Mouse (Mus musculus) midbrain, embryonic 15.5 days (tissue): ENCODE measurements at regions not wholly inside any gene's neighbourhood (a gene's known extent, or its start where the extent isn't known, plus 50 kb on each side); places are given as distances from the start of the nearest gene placed in this dataset.
"Not testable (repeated sequence)": the region's sequence is repeated elsewhere in the genome, so short reads cannot be mapped to it uniquely, and the experiment has no call there.

Experiments used
- ATAC-seq: fragments of 200-750 bp; cut with Nextera tagmentation; replicated peaks from 2 replicates; pipeline ENCODE4 v1.8.0; 2017; ENCODE audit warnings: moderate TSS enrichment
- H3K27ac ChIP-seq: fragments of 300-500 bp; sonication (generic); 2 replicates; pipeline ENCODE4 v1.5.1; 2015; ENCODE audit warnings: mild to moderate bottlenecking, inconsistent platforms
- H3K27me3 ChIP-seq: fragments of 300-500 bp; sonication (generic); replicated peaks from 2 replicates; pipeline ENCODE4 v1.6.1; 2015; ENCODE audit warnings: inconsistent platforms
- H3K36me3 ChIP-seq: fragments of 300-500 bp; sonication (generic); replicated peaks from 2 replicates; pipeline ENCODE4 v1.6.1; 2015; ENCODE audit warnings: inconsistent platforms
- H3K4me1 ChIP-seq: fragments of 300-500 bp; sonication (generic); 2 replicates; pipeline ENCODE4 v1.6.1; 2015; ENCODE audit warnings: inconsistent platforms
- H3K4me2 ChIP-seq: fragments of 300-500 bp; sonication (generic); 2 replicates; pipeline ENCODE4 v1.6.1; 2015; ENCODE audit warnings: inconsistent platforms, mild to moderate bottlenecking, moderate library complexity
- H3K4me3 ChIP-seq: fragments of 300-500 bp; sonication (generic); 2 replicates; pipeline ENCODE4 v1.5.1; 2015; ENCODE audit warnings: mild to moderate bottlenecking, inconsistent platforms
- H3K9ac ChIP-seq: fragments of 300-500 bp; sonication (generic); 2 replicates; pipeline ENCODE4 v1.6.1; 2015; ENCODE audit warnings: mild to moderate bottlenecking, inconsistent platforms
- H3K9me3 ChIP-seq: fragments of 300-500 bp; sonication (generic); 2 replicates; pipeline ENCODE4 v1.6.1; 2016; ENCODE audit warnings: inconsistent platforms
- WGBS: fragments of 180-500 bp; shearing (Covaris S2); methylation state at CpG from one replicate; pipeline ENCODE4 v1.1.7; 2015; ENCODE audit warnings: mixed read lengths; 5-methylcytosine and 5-hydroxymethylcytosine counted together

GRCm38 (mm10) chr12:77526581-77526980 lies 288.7 kb downstream of the Fut8 start:
- H3K36me3 ChIP-seq, H3K9ac ChIP-seq, H3K27ac ChIP-seq, H3K9me3 ChIP-seq, H3K4me1 ChIP-seq, H3K4me3 ChIP-seq, H3K4me2 ChIP-seq, H3K27me3 ChIP-seq, ATAC-seq: not testable (repeated sequence)
- WGBS: 94% methylated on average over 14 of the region's 14 CpGs

DNA sequence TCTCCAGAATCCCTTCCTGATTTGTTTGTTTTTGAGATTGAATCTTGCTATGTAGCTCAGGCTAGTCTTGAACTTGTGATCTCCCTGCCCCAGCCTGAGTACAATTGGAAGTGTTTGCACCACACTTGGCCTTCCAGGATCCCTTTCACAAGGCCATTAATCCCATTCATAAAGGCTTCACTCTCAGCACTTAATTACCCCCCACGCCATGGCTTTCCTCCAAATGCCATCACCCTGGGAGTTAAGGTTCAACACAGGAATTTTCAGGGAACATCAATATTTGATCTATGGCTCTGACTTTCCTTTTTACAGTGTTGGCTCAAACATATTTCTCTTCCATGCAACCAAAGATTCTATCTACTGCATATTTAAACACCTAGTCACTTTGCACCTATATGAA lies 289.6 kb downstream of the Fut8 start:
- WGBS: 53% methylated on average over 1 of the region's 1 CpGs

GRCm38 (mm10) chr12:77527953-77528865 lies 290.3 kb downstream of the Fut8 start:
- no peak overlapping the region for H3K4me3 ChIP-seq
- no peak overlapping the region for H3K27ac ChIP-seq
- H3K36me3 ChIP-seq: no peaks in the 10 kb centered on the region
- no peak for ATAC-seq
- H3K4me2 ChIP-seq: no peak overlapping the region
- H3K4me1 ChIP-seq: peaks cover 8% of the 10 kb centered on the region; the same call in 1 of the 2 replicates
- WGBS: 52% methylated on average over 9 of the region's 9 CpGs
- H3K9me3 ChIP-seq: no peaks in the 10 kb centered on the region
- no peaks in the 10 kb centered on the region for H3K27me3 ChIP-seq
- no peak overlapping the region for H3K9ac ChIP-seq

More for the DNA sequence above, 289.6 kb downstream of the Fut8 start:
- Histone ChIP-seq H3K9ac (no peak overlapping the region), H3K27ac (no peak overlapping the region), H3K4me1 (peaks cover 8% of the 10 kb centered on the region; the same call in 1 of the 2 replicates), H3K27me3 (no peaks in the 10 kb centered on the region), H3K9me3 (no peaks in the 10 kb centered on the region), H3K4me2 (no peak overlapping the region), H3K4me3 (no peak overlapping the region), H3K36me3 (no peaks in the 10 kb centered on the region)
- no peak for ATAC-seq

- no peaks in the 10 kb centered on the region for H3K27me3 ChIP-seq
- WGBS: 44% methylated on average over 8 of the region's 8 CpGs
- ATAC-seq: no peak
- H3K4me1 ChIP-seq: peaks cover 8% of the 10 kb centered on the region; the same call in 1 of the 2 replicates
- H3K4me3 ChIP-seq: no peak overlapping the region
- H3K4me2 ChIP-seq: no peak overlapping the region
- H3K36me3 ChIP-seq: no peaks in the 10 kb centered on the region
- H3K9me3 ChIP-seq: no peaks in the 10 kb centered on the region
- H3K27ac ChIP-seq: no peak overlapping the region
- no peak overlapping the region for H3K9ac ChIP-seq
Observed at GRCm38 (mm10) chr12:77528868-77529271, 290.9 kb downstream of the Fut8 start.

- Histone ChIP-seq H3K4me3 (no peak overlapping the region), H3K27me3 (no peaks in the 10 kb centered on the region), H3K4me1 (peaks cover 8% of the 10 kb centered on the region; the same call in 1 of the 2 replicates), H3K9ac (no peak overlapping the region), H3K36me3 (no peaks in the 10 kb centered on the region), H3K4me2 (no peak overlapping the region), H3K27ac (no peak overlapping the region), H3K9me3 (no peaks in the 10 kb centered on the region)
- no peak for ATAC-seq
- 90% methylated on average over 4 of the region's 4 CpGs for WGBS
Observed at GRCm38 (mm10) chr12:77529414-77529813, 291.5 kb downstream of the Fut8 start.

DNA sequence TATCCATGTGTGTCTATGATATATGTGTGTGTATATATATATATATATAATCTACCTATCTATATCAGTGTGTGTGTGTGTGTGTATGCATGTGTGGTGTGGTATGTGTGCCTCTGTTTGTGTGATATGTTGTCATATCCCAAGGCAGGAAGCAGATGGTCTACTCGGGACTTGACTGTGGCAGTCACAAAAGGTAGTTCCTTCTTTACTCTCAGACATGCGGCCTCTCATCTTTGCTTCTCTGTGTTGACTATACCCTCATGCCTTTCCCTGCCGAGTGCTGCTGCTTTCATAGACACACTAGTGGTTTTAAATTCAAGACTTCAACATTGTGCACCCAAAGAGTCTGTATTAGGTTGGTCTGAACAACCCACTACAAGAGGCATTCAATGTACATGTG lies 292.0 kb downstream of the Fut8 start:
- H3K36me3 ChIP-seq: no peaks in the 10 kb centered on the region
- no peak overlapping the region for H3K4me2 ChIP-seq
- peaks cover 8% of the 10 kb centered on the region; the same call in 1 of the 2 replicates for H3K4me1 ChIP-seq
- no peaks in the 10 kb centered on the region for H3K9me3 ChIP-seq
- H3K27me3 ChIP-seq: no peaks in the 10 kb centered on the region
- H3K27ac ChIP-seq: no peak overlapping the region
- no peak overlapping the region for H3K9ac ChIP-seq
- no peak for ATAC-seq
- no peak overlapping the region for H3K4me3 ChIP-seq
- WGBS: 89% methylated on average over 3 of the region's 3 CpGs

DNA sequence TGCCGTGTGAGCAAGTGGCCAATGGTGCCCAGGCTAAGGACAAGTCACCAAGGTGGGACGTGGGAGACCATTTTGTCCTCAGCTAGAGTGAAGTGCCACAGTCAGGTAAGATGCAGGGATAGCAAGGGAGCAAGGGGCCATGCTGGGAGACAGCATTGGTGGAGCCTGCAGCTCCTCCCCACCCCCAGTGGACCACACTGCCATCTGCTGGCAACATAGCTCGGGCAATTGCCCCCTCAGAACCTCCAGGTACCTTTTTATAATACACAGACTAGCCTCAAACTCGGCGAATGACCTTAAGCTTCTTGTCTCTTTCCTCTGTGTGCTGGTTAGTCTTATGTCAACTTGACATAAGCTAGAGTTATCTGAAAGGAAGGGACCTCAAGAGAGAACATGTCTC lies 293.4 kb downstream of the Fut8 start:
- WGBS: 81% methylated on average over 5 of the region's 5 CpGs
- no peak overlapping the region for H3K27ac ChIP-seq
- H3K4me1 ChIP-seq: peaks cover 8% of the 10 kb centered on the region; the same call in 1 of the 2 replicates
- H3K9ac ChIP-seq: no peak overlapping the region
- H3K9me3 ChIP-seq: no peaks in the 10 kb centered on the region
- ATAC-seq: no peak
- no peaks in the 10 kb centered on the region for H3K36me3 ChIP-seq
- no peak overlapping the region for H3K4me2 ChIP-seq
- H3K27me3 ChIP-seq: no peaks in the 10 kb centered on the region
- H3K4me3 ChIP-seq: no peak overlapping the region

DNA sequence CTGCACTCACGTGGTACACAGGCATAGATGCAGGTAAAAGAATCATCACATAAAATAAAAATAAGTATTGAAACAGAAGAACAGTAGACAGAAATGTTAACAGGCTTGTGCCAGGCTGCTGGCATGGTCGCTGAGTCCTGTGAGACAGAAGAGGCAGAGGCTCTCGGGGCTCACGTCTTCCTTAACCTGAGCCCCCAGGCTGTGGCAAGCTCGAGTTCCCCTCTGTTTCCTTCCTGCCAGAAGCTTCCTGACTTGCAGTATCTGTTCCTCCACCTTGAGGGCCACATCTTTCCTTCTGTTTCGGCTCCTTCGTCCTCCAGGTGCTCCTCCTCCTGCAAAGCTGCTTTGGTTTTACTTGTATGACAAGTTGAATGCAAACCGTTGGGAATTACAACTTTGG lies 294.6 kb downstream of the Fut8 start:
- WGBS: 82% methylated on average over 8 of the region's 8 CpGs
- no peak for ATAC-seq

DNA sequence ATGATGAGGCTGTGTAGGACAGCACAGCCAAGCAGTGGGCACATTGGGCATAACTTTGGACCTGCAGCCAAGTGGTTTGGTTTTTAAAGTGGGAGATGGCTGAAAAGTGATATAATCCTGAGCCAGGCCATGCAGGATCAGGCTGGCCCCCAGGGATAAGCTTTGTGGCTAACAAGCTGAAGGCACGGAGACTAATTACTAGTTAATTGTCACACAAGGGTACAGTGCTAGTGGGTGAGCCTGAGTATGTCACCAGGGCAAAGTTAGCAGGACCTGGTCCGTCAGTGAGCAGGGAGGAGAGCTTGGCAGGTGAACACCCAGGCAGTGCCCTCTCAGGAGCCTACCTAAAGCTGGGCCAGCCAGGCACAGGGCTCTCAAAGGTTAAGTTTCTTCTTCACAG lies 295.7 kb downstream of the Fut8 start:
- Histone ChIP-seq H3K27me3 (no peaks in the 10 kb centered on the region), H3K4me1 (peaks cover 6% of the 10 kb centered on the region; the same call in 1 of the 2 replicates), H3K27ac (no peak overlapping the region), H3K4me2 (no peak overlapping the region), H3K4me3 (no peak overlapping the region), H3K9me3 (no peaks in the 10 kb centered on the region), H3K36me3 (no peaks in the 10 kb centered on the region), H3K9ac (no peak overlapping the region)
- no peak for ATAC-seq
- 78% methylated on average over 2 of the region's 2 CpGs for WGBS

More for the DNA sequence above, 294.6 kb downstream of the Fut8 start:
- no peak overlapping the region for H3K27ac ChIP-seq
- no peak overlapping the region for H3K9ac ChIP-seq
- peaks cover 8% of the 10 kb centered on the region; the same call in 1 of the 2 replicates for H3K4me1 ChIP-seq
- no peaks in the 10 kb centered on the region for H3K9me3 ChIP-seq
- H3K4me3 ChIP-seq: no peak overlapping the region
- H3K36me3 ChIP-seq: no peaks in the 10 kb centered on the region
- H3K4me2 ChIP-seq: no peak overlapping the region
- H3K27me3 ChIP-seq: no peaks in the 10 kb centered on the region

DNA sequence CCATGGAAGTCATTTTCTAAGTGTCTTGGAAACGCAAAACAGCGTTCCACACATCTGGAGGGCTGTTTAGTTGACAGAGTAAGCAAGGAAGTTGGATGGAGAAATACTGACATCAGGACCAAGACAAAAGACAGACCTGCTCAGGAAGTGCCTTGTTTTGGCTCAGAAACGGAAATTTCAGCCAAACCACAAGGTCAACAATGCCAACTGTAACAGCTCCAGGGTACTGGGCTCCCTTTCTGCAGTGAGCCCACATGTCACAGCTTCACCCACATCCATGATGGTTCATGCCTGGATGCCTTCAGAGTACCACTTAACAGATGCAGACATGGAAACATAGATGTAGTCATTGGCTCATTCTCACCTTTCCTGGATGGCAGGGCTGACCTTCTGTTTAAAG lies 296.2 kb downstream of the Fut8 start:
- no peak overlapping the region for H3K9ac ChIP-seq
- H3K27me3 ChIP-seq: no peaks in the 10 kb centered on the region
- no peak for ATAC-seq
- no peak overlapping the region for H3K27ac ChIP-seq
- WGBS: 85% methylated on average over 3 of the region's 3 CpGs
- no peak overlapping the region for H3K4me3 ChIP-seq
- H3K4me2 ChIP-seq: no peak overlapping the region
- peaks cover 1% of the 10 kb centered on the region; the same call in 1 of the 2 replicates for H3K4me1 ChIP-seq
- H3K36me3 ChIP-seq: no peaks in the 10 kb centered on the region
- no peaks in the 10 kb centered on the region for H3K9me3 ChIP-seq

DNA sequence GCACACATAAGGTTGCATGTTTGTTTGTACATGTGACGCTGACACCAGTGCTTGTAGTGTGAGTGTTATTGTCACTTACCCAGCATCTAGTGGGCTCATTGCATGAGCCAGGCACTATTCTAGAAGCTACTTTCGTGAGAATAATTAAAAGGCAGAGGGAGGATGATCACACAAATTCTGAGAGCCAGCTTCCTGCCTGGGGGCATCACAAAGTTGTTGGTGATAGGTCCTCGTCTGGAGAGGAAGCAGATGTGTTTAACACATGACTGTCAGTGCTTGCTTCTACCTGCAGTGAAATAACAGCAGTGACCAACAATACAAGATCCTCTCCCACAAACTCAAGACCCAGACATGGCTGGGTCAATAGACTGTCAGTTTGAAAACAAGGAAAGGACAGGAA lies 297.2 kb downstream of the Fut8 start:
- H3K9ac ChIP-seq: no peak overlapping the region
- H3K4me1 ChIP-seq: no peaks in the 10 kb centered on the region
- no peak for ATAC-seq
- no peaks in the 10 kb centered on the region for H3K27me3 ChIP-seq
- WGBS: 73% methylated on average over 3 of the region's 3 CpGs
- no peaks in the 10 kb centered on the region for H3K36me3 ChIP-seq
- no peak overlapping the region for H3K4me3 ChIP-seq
- H3K4me2 ChIP-seq: no peak overlapping the region
- H3K9me3 ChIP-seq: no peaks in the 10 kb centered on the region
- H3K27ac ChIP-seq: no peak overlapping the region

DNA sequence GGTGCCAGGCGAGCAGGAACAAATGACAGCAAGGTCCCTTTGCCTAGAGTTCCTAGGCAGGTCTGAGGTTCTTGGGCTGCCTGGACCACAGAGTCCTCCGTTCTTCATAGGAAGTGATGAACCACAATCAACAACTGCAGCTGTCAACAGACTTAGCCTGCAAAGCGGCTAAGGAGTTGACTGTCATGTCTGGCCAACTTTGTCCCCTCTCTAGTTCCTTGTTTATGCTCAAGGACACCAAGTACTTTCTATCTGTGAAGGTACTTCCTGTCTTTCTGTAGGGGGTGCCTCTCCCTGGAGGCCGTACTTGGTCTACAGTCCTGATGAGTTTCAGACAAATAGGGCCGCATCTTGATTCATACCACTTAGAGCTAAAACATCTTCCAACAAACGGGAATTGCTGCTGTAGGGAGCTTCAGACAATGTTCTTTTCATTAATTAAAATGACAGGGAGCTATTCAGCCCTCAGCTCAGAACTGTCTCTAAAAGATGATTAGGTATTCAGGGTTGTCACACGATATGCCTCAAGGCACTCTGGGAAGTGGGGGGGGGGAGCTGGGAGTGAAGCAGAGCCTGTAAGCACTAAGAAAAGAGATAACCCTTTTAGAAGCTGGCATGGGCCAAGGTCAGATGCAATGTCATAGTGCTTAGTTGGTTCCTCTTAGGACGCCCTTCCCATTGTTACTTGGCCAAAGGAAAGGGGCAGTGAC lies 299.4 kb downstream of the Fut8 start:
- no peak for ATAC-seq
- 73% methylated on average over 8 of the region's 8 CpGs for WGBS
- H3K4me2 ChIP-seq: no peak overlapping the region
- no peak overlapping the region for H3K9ac ChIP-seq
- no peak overlapping the region for H3K4me3 ChIP-seq
- H3K9me3 ChIP-seq: no peaks in the 10 kb centered on the region
- H3K27me3 ChIP-seq: no peaks in the 10 kb centered on the region
- H3K36me3 ChIP-seq: no peaks in the 10 kb centered on the region
- H3K27ac ChIP-seq: no peak overlapping the region
- no peaks in the 10 kb centered on the region for H3K4me1 ChIP-seq
